Mouse (Mus musculus) monocyte, adult 2 months (primary cell): ENCODE results near the gene Washc3.

Experiments used
- DNase-seq, 2 experiments: peaks; one replicate each; pipeline ENCODE4 v3.0.0; 2022; ENCODE audit warnings: low spot score in 2 of 2, low read depth in 1 of 2

Washc3 gene

DNA sequence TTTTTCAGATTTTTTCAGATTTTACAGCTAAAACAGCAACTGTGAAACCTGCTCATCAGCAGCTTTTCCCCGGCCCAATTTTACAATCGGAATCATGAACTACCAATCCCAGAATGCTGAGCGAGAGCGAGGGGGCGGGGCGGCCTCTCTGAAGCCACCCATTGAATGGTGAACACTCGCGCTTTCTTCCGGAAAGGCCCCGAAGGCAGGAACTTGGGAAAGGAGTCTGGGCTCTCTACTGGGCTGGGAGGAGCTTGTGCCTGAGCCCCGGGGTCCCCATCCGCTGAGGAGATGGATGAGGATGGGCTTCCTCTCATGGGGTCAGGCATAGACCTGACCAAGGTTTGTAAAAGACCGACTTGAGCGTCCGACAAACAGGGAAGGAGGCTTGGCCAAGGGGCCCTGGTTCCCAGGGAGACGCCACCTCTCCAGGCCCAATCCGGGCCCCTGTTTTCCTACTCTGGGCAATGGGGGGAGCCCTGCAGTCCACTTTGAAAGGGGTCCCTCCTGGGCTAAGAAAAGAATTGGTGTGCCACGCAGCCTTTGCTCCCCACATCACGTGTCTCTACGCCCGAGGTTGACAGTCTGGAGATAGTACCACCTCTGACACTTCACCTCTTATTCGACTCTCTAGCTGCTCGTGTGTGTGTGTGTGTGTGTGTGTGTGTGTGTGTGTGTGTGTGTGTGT, at the start of gene Washc3:
TSS of gene Washc3 (plus strand) at position 143 of the 688 bp plus-strand sequence.
- DNase-seq = peak; percentile 33 to 68

- no peak for DNase-seq
These were observed 49.2 kb upstream of the Washc3 start for GRCm38 (mm10) chr10:88151658-88152057.

- no peak for DNase-seq
These were observed 38.8 kb upstream of the Washc3 start for GRCm38 (mm10) chr10:88162096-88162495.

- no peak for DNase-seq
These were observed 38.2 kb upstream of the Washc3 start for GRCm38 (mm10) chr10:88162676-88163075.

DNA sequence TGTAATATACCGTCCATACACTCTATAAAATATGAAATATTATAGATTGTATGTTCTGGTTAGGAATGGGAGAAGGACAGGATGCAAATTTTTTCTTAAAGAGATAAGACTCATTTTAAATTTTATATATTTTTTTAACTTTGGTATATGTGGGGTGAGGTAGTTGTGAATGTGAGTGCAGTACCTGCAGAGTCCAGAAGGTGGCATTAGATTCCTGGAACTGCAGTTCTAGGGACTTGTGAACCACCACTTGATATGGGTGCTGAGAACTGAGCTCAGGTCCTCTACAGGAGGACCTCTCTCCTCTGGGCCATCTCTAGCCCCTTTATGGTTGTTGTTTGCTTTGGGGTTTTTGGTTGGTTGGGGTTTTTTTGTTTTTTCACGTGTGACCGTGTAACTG, 34.7 kb upstream of the Washc3 start:
- DNase-seq = no peak

DNA sequence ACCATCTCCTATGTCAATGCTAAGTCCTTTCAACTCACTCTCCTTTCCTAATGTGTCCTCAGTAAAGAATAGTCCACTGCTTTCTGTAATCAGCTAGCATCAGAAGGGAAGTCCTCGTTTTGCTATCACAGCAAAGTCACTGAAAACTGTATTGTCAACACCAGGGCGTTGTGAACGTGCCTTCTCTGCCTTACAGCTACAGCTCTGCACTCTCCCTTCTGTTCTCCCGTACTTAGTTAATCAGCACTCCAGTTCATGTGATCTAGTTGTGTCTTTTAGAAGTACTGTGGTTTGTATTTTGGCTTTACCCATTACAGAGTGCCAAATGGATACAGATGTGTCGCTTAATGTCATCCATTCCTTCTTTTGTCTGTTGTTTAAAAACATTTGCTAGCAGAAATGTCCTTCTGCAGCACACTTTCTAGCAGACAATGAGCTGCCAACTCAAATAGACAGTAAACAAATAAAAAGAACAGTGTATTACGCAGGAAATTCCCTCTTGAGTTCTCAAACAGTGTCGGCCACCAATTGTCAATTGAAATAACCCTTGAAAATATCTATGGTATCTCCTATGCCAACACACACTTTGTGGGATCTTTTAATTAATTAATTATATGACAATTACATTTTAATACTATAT, 33.3 kb upstream of the Washc3 start:
- no peak for DNase-seq

GRCm38 (mm10) chr10:88200541-88200940, 352 bp upstream of the Washc3 start:
- no peak for DNase-seq

DNA sequence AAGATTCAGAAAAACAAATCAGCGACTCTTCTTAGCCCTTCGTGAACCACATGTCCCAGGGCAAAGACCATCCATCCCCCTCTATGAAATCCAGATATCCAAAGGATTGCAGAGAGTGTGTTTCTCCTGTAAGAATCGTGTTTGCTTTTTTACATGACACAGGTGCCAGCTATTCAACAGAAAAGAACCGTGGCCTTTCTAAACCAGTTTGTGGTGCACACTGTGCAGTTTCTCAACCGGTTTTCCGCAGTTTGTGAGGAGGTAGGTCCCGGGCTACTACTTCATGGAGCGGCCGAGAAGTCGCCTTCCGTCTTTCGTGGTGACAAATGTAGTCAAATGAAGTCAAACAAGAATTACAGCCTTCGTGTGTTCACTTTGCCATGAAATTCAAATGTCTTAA, 757 bp downstream of the Washc3 start:
- no peak for DNase-seq

GRCm38 (mm10) chr10:88202581-88202980, 1.7 kb downstream of the Washc3 start:
- no peak for DNase-seq

DNA sequence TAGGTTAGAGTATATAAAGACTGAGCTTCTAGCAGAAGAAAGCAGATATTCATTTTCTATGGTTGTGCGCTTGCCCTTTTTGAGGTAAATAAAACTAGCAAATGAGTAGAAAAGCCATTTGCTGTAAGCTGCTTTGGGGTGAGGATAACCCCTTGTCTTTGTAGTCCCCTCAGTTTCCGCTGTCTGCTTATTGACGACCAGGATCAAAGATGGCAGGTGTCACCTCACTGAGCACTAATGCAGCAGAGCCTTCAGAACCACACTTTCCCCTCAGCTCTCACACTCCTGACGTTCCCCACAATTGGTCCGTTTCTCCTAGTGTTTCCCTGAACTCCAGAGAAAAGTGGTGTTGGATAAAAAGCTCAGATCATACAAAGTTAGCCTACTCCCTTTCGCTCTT, 2.3 kb downstream of the Washc3 start:
- no peak for DNase-seq

- no peak for DNase-seq
These were observed 11.8 kb downstream of the Washc3 start for GRCm38 (mm10) chr10:88212644-88213043.

DNA sequence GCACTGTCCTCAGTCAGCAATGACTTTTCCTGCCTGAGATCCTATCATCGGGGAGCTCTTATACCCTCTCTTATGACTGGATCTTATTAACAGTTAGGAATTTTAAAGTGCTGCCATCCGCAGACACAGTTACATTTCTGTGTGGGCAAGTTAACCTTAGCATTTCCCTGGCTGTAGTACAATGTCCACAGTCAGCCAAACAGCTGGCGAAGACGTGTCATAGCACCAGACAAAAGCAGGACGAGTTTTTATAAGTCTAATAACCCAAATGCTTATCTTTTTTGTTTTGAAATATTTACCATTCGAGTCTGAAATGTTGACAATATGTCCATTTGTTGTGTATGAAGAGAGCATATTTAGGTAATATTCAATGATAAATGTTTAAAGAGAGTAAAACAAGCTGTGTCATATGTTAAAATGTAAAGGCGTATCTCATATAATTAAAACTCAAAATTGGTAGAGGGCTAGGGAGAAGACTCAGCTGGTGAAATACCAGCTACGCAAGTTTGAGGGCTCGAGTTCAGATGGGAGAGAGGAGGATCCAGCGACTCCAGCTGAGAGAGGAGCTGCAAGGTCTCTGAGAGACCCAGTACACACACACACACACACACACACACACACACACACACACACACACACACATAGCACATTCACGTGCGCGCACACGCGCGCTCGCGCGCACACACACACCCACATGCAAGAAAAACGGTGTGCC, 14.1 kb downstream of the Washc3 start:
- DNase-seq = no peak

- no peak for DNase-seq
These were observed 17.3 kb downstream of the Washc3 start for GRCm38 (mm10) chr10:88218161-88218560.

DNA sequence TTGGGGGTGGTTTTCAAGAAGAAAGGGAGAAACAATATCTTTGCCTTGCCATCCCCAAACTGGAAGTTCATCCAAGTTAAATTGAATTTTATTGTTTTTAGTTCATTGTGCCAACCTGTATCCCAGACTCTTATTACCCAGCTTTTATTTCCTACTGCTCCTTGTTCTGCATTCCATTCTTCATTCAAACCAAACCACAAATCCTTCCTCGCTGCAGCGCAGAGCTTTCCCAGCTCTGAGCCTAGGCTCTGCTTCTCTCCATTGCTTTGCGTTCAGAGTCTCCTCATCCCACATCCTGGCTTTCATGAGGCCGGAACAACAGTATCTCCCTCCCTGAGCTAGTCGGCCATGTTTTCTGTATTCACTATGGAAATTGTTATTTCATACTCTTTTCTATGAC, 20.8 kb downstream of the Washc3 start:
- DNase-seq = no peak

GRCm38 (mm10) chr10:88225421-88225820, 24.5 kb downstream of the Washc3 start:
- DNase-seq = no peak

- DNase-seq = no peak
These were observed 27.1 kb downstream of the Washc3 start for GRCm38 (mm10) chr10:88227962-88228361.

DNA sequence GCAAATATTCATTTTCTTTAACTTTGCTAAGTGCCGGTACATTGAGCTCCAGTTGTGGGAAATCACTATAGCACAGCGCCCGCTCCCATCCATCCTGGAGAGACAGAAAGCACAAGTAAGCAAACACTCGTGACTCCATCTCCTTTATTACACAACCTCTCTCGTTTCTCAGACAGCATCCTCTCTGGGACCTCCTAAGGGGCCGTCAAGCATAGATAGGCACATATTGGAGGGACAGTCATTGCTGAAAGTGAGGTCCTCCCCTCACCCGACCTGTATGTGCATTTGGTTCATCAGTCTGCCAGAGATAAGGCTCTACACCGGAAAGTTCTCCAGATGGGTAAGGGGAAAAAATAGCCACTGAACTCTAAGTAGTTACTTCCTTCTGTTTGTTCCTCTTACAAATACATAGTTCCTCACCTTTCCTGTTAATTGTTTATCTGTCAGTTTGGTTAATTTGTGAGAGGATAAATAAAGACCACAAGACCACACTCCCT, 27.7 kb downstream of the Washc3 start:
- no peak for DNase-seq

DNA sequence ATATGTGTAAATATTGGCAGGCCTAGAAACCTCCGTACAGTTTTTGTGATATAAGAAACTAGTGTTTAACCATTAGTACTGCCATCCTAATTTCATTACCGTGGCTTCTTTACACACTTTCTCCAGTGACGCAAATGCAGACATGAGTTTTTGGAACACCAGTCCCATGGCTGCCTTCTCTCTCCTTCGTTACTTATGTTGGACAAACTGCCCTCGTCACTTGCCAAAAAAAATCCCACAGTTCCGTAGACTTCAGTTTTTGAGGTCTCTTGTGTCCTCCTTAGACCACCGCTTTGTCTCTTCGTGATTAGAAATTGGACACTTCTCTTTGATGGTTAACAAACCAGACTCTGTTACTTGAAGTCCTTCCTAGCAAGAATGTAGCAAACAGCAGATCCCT, 30.8 kb downstream of the Washc3 start:
- DNase-seq = no peak

DNA sequence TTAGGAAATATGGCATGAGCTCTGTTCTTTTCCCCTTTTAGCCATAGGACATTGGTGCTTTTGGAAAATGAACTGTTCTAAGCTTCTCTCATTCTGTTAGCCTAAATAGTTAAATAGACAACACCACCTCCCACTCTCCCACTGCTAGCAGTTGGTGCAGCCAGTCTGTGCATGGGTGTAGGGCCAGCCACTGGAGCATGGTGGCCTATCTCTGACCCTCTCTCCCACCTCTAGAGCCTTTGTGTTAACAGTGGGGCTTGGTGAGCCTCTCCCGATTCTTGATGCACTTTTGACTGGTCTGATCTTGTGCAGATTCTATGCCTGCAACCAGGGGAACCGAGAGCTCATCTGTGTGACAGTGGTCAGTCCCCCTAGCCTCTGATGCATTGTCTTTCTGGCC, 31.9 kb downstream of the Washc3 start:
- DNase-seq = no peak

- no peak for DNase-seq
These were observed 43.8 kb downstream of the Washc3 start for GRCm38 (mm10) chr10:88244681-88245080.

GRCm38 (mm10) chr10:88250300-88250699, 49.4 kb downstream of the Washc3 start:
- DNase-seq = no peak
